Mouse (Mus musculus) 416B (cell line): ENCODE measurements at regions not wholly inside any gene's neighbourhood (a gene's known extent, or its start where the extent isn't known, plus 50 kb on each side); places are given as distances from the start of the nearest gene placed in this dataset.
A peak's percentile ranks its signal among the peaks of the same experiment; 100 is the strongest.

Experiments
- DNase-seq: peaks from one replicate; pipeline ENCODE4 v3.0.0; 2011; ENCODE audit warnings: low read depth

DNA sequence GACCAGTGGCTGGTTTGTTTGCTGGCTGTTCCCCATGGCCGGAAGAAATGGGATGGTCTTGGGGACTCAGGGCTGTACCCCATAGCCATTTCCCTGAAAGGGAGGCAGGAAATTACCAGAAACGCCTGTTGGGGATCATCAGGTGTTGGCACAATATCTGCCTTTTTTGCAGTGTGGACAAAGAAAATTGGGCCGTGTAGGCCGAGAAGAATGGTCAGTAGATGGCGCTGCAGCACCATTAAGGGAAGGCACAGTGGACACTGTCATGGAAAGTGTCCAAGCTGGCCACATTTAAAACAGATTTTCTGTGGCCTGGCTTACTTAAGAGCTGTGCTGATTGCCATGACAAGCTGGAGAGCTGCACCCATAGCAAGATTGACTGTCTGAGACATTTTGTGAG is 358.1 kb downstream of the Slxl1 start:
- DNase-seq: peak; percentile 3
